Mouse (Mus musculus) left cerebral cortex, adult 2 months (tissue): ENCODE measurements around the gene Pidd1. TPM values are rescaled to one million over a fixed set of nuclear protein-coding genes. Genes with fewer than 3 reads are reported as not detected.

Source experiments
- DNase-seq, 2 experiments: peaks; one replicate each; pipeline ENCODE4 v3.0.0; 2021 to 2022; ENCODE audit warnings: low spot score in 2 of 2, mixed read lengths in 1 of 2; ENCODE audit errors: extremely low spot score in 1 of 2
- H3K27ac ChIP-seq: fragments of 200-600 bp; 2 replicates; pipeline ENCODE4 v1.8.1; 2022
- H3K4me3 ChIP-seq: fragments of 200-600 bp; 2 replicates; pipeline ENCODE4 v1.8.1; 2022
- CTCF ChIP-seq: fragments of 200-600 bp; IDR thresholded peaks from 2 replicates; pipeline ENCODE4 v1.8.1; 2022; ENCODE audit warnings: antibody characterized with exemption, mild to moderate bottlenecking, moderate library complexity
- intact Hi-C: fragments of 180-260 bp; cut with DNase I; formaldehyde crosslinking; loops from one replicate; pipeline ENCODE4 v1.15.1; 2025
- total RNA-seq, 2 experiments: library from RNA; stranded (reverse); gene quantifications; 2 replicates each; pipeline ENCODE4 v1.2.3; 2021

Gene Pidd1
- total RNA-seq, 2 experiments from 2014 or later, result 0.93 to 1.2 TPM

DNA sequence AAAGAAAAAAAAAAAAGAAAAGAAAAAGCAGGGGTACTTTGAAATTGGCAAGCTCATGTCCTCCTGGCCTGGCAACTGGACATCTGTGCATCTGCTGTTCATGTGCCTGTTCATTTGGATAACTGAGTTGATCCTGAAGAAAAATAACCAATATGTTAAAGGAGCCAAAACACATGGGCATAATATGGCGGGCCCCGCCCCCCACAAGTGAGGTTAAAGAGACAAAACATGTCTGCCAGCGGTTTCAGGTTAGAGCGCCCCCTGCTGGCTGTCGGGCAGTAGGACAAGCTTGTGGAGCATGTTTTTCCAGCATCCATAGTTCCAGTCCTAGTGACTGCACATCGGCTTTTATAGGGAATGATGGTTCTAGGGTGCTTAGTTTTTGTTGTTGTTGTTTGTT is 49.1 kb downstream of the Pidd1 start:
- DNase-seq, result peak in 1 of 2 experiments; percentile 47
- Histone ChIP-seq H3K27ac (no peak overlapping the region), H3K4me3 (no peak overlapping the region)
- TF ChIP-seq CTCF, result peak; percentile 81
- intact Hi-C loops, result loop anchor here (5.0 kb wide), 1 partner anchor 67 kb away; the partner anchor contains the start of genes Deaf1 and Tmem80

GRCm38 (mm10) chr7:141394158-141394557 is 49.7 kb downstream of the Pidd1 start:
- no peak for TF ChIP-seq CTCF
- intact Hi-C loops, result loop anchor here (5.0 kb wide), 1 partner anchor 67 kb away; the partner anchor contains the start of genes Deaf1 and Tmem80
- H3K27ac ChIP-seq, result no peak overlapping the region
- no peak for DNase-seq
- no peak overlapping the region for H3K4me3 ChIP-seq

DNA sequence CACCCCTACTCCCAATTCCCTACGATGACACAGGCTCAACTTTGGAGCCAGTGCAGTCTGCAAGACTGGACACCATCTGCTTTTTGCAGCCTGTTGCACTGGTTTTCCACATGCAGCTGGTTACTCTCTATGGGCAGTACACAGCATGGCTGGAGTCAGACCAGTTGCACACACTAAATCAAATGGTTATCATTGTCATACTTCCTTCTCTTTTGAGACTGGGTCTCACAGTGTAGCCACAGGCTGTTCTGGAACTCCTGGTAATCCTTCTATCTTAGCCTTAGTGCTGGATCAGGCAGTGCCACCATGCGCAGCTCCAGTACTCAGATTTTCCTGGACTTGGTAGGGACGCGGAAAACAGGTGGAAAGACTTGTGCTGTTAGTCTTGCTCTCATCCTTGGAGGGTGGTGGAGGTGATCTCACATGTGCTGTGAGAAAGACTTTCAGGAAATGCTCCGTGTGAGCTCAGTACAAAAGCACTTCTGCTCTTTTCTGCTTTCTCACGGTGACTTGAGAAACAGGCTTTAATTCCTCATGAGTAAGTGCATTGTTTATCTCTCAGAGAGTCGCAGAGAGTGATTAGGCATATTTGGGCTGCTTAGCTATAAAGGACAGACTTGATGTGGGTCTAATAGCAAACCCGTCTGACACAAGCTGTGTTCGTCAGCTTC is 51.1 kb downstream of the Pidd1 start:
- intact Hi-C loops, result loop anchor here (5.0 kb wide), 1 partner anchor 65 kb away; the partner anchor contains the start of genes Deaf1 and Tmem80

GRCm38 (mm10) chr7:141391625-141392551 is 51.9 kb downstream of the Pidd1 start, which contains the start of gene Taldo1:
TSS of gene Taldo1 (plus strand) at chr7:141392199.
- TF ChIP-seq CTCF, result no peak
- H3K4me3 ChIP-seq, result peak within 1 kb of the TSS; percentile 82
- intact Hi-C loops, result loop anchor here (5.0 kb wide), 1 partner anchor 65 kb away; the partner anchor contains the start of genes Deaf1 and Tmem80
- DNase-seq, result peak; percentile 94 to 95
- H3K27ac ChIP-seq, result peak within 1 kb of the TSS; percentile 83

More for the DNA sequence above, 51.1 kb downstream of the Pidd1 start:
- H3K27ac ChIP-seq, result peak overlapping the region; percentile 83
- TF ChIP-seq CTCF, result no peak
- H3K4me3 ChIP-seq, result peak overlapping the region; percentile 82
- no peak for DNase-seq

DNA sequence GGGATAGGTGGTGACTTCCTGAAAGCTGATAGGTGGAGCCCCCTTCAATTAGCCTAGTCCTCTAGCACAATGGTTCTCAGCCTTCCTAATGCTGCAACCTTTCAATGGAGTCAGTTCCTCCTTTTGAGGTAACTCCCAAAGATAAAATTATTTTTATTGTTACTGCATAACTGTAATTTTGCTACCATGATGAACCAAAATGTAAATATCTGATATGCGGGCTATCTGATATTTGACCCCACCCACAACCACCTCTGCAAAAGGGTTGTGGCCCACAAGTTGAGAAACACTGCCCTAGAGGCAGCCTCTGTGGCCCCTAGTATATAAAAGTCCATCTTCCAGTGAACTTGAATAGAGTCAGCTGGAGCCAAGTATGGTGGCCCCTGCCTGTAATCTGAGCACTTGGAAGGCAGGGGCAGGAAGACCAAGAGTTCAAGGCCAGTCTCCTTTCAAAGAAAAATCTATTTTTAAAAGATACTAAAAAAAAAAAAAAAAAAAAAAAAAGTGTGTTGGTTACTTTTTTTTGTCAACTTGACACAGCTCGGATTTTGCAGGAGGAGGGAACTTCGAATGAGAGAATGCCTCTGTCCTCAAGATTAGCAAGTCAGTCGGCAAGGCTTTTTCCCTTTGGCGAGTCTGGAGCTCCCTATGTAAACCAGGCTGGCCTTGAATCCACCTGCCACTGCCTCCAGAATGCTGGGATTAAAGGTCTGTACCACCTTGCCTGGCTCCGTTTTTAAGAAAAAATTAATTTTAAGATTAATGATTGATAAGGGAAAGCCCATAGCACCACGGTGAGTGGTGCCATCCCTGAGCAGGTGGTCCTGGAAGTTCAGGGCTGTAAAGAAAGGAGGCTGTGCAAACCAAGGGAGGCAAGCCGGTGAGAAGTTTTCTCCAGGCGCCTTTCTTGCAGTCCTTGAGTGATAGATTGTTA is 53.2 kb downstream of the Pidd1 start:
- Histone ChIP-seq H3K27ac (no peak overlapping the region), H3K4me3 (no peak overlapping the region)
- intact Hi-C loops, result loop anchor here (5.0 kb wide), 1 partner anchor 63 kb away; the partner anchor contains the start of genes Deaf1 and Tmem80
- DNase-seq, result no peak
- TF ChIP-seq CTCF, result no peak

- no peak overlapping the region for H3K4me3 ChIP-seq
- no peak for DNase-seq
- no peak overlapping the region for H3K27ac ChIP-seq
- intact Hi-C loops, result no loop called here
- TF ChIP-seq CTCF, result no peak
Measured at GRCm38 (mm10) chr7:141388487-141389109, 55.2 kb downstream of the Pidd1 start.

Other genes starting within 250 kb of the Pidd1 start
- gene Lrrc56, start 249.9 kb downstream of the Pidd1 start, total RNA-seq, result 1 to 10 TPM; 3.9 to 5.0 TPM
- not detected for gene Lmntd2, start 229.9 kb downstream of the Pidd1 start, total RNA-seq
- gene Rassf7, start 228.2 kb downstream of the Pidd1 start, total RNA-seq, result 1 to 10 TPM in 1 of 2 experiments, under 1 TPM in 1; 0.94 to 1.3 TPM
- gene Phrf1, start 215.2 kb downstream of the Pidd1 start, total RNA-seq, result 10 to 100 TPM; 70.5 to 77.2 TPM
- gene Irf7, start 177.5 kb downstream of the Pidd1 start, total RNA-seq, result 1 to 10 TPM in 1 of 2 experiments, under 1 TPM in 1; 0.59 to 1.2 TPM
- not detected for gene Cdhr5, start 167.2 kb downstream of the Pidd1 start, total RNA-seq
- not detected for gene Sct, start 164.9 kb downstream of the Pidd1 start, total RNA-seq
- gene Drd4, start 152.0 kb downstream of the Pidd1 start, total RNA-seq, result under 1 TPM; 0.27 to 0.44 TPM
- 10 to 100 TPM; 63.1 to 63.8 TPM for gene Deaf1, start 116.3 kb downstream of the Pidd1 start, total RNA-seq
- gene Tmem80, start 116.3 kb downstream of the Pidd1 start, total RNA-seq, result 10 to 100 TPM; 33.3 to 34.9 TPM
- 1 to 10 TPM; 3.6 to 5.3 TPM for gene Eps8l2, start 105.1 kb downstream of the Pidd1 start, total RNA-seq
- 10 to 100 TPM; 87.5 to 90.9 TPM for gene Taldo1, start 51.8 kb downstream of the Pidd1 start, total RNA-seq
- gene Gatd1, start 29.9 kb downstream of the Pidd1 start, total RNA-seq, result 10 to 100 TPM; 38.9 to 46.5 TPM
- gene Cend1, start 14.5 kb downstream of the Pidd1 start, total RNA-seq, result 100 to 1,000 TPM; 279 to 288 TPM
- 100 to 1,000 TPM; 253 to 262 TPM for gene Slc25a22, start 6.1 kb downstream of the Pidd1 start, total RNA-seq
- 100 to 1,000 TPM; 552 to 567 TPM for gene Rplp2, start 3.3 kb upstream of the Pidd1 start, total RNA-seq
- gene Pnpla2, start 11.2 kb upstream of the Pidd1 start, total RNA-seq, result 10 to 100 TPM; 26.0 to 31.7 TPM
- 1 to 10 TPM; 3.7 to 5.1 TPM for gene Cracr2b, start 17.1 kb upstream of the Pidd1 start, total RNA-seq
- gene Cd151, start 23.4 kb upstream of the Pidd1 start, total RNA-seq, result 10 to 100 TPM; 30.7 to 31.4 TPM
- gene Polr2l, start 31.1 kb upstream of the Pidd1 start, total RNA-seq, result 10 to 100 TPM; 38.4 to 42.3 TPM
- gene Tspan4, start 31.2 kb upstream of the Pidd1 start, total RNA-seq, result 10 to 100 TPM; 13.7 to 14.4 TPM
- gene Chid1, start 95.8 kb upstream of the Pidd1 start, total RNA-seq, result 10 to 100 TPM; 59.2 to 72.0 TPM
- 100 to 1,000 TPM; 191 to 201 TPM for gene Ap2a2, start 118.1 kb upstream of the Pidd1 start, total RNA-seq
- not detected for gene Muc6, start 211.3 kb upstream of the Pidd1 start, total RNA-seq
- under 1 TPM; 0.61 to 0.65 TPM for gene Muc2, start 246.3 kb upstream of the Pidd1 start, total RNA-seq